Mouse (Mus musculus) kidney, adult 10 weeks (tissue): ENCODE measurements around the gene Rgp1. TPM values are rescaled to one million over a fixed set of nuclear protein-coding genes. Genes with fewer than 3 reads are reported as not detected.

Source experiments
- polyA plus RNA-seq: library from polyadenylated mRNA; stranded (reverse); fragments of 350-450 nt; fragmentation: Illumina TruSeq; extraction: RNeasy Lipid Tissue Mini Kit (QIAGEN cat#74804); gene quantifications from one replicate; pipeline ENCODE4 v1.2.3, GENCODE M21; 2014; ENCODE audit warnings: low read depth, low replicate concordance

Gene Rgp1
- polyA plus RNA-seq, result 3.6 TPM

DNA sequence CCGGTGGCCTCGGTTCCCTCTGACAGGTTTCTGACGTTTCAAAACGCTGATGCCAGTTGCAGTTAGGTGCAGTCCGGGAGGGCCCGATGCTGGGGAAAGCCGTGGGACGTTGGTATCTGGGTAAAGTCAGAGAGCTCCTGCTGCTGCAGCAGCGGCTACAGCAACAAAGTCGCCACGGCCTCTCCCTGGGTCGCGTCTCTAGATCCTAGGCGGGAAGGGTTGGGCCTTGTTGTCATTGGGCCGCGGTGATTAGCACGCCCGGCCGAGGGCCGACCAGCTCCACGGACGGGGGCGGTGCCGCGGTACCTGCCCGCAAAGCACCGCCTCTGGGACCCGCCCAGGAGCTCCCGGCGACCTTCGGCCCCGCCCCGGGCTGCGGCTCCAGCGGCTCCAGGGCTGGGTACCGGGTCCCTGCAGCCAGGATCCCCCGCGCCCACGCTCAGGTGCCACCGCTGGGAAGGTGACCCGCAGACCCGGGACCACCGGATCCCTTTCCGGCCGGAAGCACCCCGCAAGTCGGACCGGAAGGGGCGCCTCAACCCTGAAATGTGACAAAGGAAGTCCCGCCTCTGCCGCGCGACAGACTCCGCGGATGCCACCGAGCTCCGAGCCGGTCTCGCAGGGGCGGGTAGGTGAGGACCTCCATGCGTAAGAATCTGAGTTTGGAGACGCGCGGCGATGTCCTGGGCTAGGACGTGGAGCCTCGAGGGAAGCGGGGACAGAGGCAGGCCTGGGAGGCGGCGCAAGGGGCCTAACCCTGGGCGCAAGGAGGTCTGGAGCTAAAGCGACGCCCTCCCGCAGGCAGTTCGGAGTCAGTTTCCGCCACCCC, at the start of gene Rgp1, which contains the start of gene Gba2:
TSS of gene Rgp1 (plus strand) at position 340 of the 829 bp plus-strand sequence.
TSS of gene Gba2 (minus strand) at position 498 of the 829 bp plus-strand sequence.

DNA sequence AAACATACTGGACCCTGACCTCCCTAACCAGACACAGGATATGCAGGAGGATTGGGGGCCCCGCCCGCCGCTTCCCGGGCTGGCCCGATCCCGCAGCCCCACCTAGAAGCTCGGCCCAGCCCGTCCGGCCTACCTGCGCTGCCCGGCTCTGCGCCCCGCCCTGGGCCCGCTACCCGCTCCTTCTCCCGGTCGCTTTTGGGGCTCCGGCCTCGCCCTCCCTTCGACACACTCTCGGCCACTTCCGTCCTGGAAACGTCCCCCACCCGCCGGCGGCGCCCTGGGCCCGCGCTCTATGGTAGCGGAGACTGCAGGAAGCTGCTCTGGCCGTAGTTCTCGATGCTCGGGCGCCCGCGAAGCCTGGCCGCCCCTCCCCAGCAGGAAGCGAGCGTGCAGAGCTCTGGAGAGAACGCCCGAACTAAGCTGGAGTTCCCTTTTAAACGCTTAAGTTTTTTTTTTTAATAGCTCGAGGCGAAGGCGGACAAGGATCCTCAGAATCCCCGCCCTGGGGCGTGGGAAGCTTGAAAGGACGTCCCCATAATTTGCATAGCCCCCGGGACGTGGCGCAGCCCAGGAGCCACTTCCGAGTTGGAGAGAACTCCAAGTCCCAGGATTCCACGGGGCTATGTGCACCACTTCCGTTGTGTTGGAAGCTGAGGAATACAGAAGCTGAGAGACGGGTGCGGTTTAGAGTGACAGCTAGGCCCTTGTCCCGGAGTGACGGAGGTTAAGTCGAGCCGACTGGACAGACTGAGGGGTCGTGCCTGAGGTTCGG, 16.3 kb upstream of the Rgp1 start, which contains the start of the genes Creb3 and Tln1:
TSS of gene Creb3 (plus strand) at position 336 of the 772 bp plus-strand sequence.
TSS of gene Tln1 (minus strand) at position 695 of the 772 bp plus-strand sequence.

DNA sequence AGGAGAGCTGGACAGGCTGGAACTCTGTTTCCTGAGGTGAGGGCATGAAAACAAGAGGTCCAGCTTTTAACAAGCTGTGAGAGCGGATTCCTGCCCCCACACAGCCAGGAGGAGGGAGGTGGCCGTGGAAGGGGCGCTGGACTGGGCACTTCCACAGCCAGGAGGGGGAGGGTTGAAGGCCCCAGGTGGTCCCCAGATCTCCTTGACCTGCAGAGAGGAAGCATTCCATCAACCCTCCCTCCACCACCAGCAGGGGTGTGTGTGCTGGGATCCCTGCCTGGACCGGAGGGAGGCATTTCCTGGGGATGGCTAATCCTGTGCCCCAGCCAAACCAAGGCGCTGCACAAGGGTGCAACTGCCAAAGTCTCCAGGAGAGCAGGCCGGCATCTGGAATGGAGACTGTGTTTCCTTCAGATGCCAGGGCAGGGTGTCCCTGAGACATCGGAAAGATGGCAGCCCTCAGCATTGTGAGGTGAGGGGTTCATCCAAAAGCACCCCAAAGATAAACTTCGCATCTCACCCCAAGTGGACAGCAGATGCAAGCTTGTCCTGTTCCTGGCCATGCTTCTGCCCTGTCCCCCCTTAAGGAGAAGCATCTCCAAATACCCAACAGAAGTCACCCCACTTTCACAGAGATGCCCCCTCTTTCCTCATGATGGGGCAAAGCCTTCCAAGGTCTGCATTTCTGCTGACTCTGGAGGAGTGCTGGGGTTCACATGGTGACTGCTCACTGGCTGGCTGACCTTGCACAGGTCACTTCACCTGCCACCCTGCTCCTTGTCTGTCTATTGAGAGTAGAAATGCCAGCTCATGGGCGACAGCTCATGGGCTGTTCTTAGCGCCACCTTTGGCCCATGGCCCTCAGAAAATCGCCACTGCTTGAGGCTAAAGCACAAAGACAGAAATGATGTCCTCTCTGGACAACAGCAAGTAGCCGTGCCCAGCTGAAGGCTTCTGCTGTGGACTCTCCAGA, 6.2 kb downstream of the Rgp1 start, which contains the start of gene Msmp:
TSS of gene Msmp (minus strand) at position 51 of the 973 bp plus-strand sequence.

GRCm38 (mm10) chr4:43631046-43631955, 52.8 kb downstream of the Rgp1 start, which contains the start of gene Npr2:
TSS of gene Npr2 (plus strand) at chr4:43631935.

Other genes with a start within 250 kb of the Rgp1 start
- not detected for gene Rusc2, start 196.7 kb upstream of the Rgp1 start, polyA plus RNA-seq
- not detected for gene Fam166b, start 149.6 kb upstream of the Rgp1 start, polyA plus RNA-seq
- gene Tesk1, start 136.8 kb upstream of the Rgp1 start, polyA plus RNA-seq, result 0.32 TPM
- 3.5 TPM for gene Cd72, start 124.1 kb upstream of the Rgp1 start, polyA plus RNA-seq
- gene Sit1, start 95.0 kb upstream of the Rgp1 start, polyA plus RNA-seq, result not detected
- 16.3 TPM for gene Ccdc107, start 85.8 kb upstream of the Rgp1 start, polyA plus RNA-seq
- gene Arhgef39, start 79.0 kb upstream of the Rgp1 start, polyA plus RNA-seq, result 4.2 TPM
- gene Car9, start 71.7 kb upstream of the Rgp1 start, polyA plus RNA-seq, result 2.0 TPM
- gene Tpm2, start 55.0 kb upstream of the Rgp1 start, polyA plus RNA-seq, result 7.9 TPM
- gene Creb3, start 16.4 kb upstream of the Rgp1 start, polyA plus RNA-seq, result 26.8 TPM
- 110 TPM for gene Tln1, start 16.0 kb upstream of the Rgp1 start, polyA plus RNA-seq
- 0.93 TPM for gene Gba2, start 158 bp downstream of the Rgp1 start, polyA plus RNA-seq
- gene Msmp, start 5.8 kb downstream of the Rgp1 start, polyA plus RNA-seq, result not detected
- gene Npr2, start 53.2 kb downstream of the Rgp1 start, polyA plus RNA-seq, result 9.2 TPM
- gene Spag8, start 74.9 kb downstream of the Rgp1 start, polyA plus RNA-seq, result not detected
- 13.5 TPM for gene Hint2, start 77.8 kb downstream of the Rgp1 start, polyA plus RNA-seq
- gene Tmem8b, start 90.3 kb downstream of the Rgp1 start, polyA plus RNA-seq, result 2.0 TPM
- not detected for gene Fam221b, start 90.4 kb downstream of the Rgp1 start, polyA plus RNA-seq
- gene Olfr70, start 122.1 kb downstream of the Rgp1 start, polyA plus RNA-seq, result not detected
- not detected for gene Olfr71, start 131.5 kb downstream of the Rgp1 start, polyA plus RNA-seq
- gene Hrct1, start 148.5 kb downstream of the Rgp1 start, polyA plus RNA-seq, result not detected
- 1.1 TPM for gene Spaar, start 151.3 kb downstream of the Rgp1 start, polyA plus RNA-seq
- gene Olfr159, start 192.3 kb downstream of the Rgp1 start, polyA plus RNA-seq, result not detected
- not detected for gene Olfr156, start 245.2 kb downstream of the Rgp1 start, polyA plus RNA-seq